Mouse (Mus musculus) heart, adult 11 months (tissue): ENCODE data around the gene Hspb7.

ENCODE experiments used
- DNase-seq: peaks from one replicate; pipeline ENCODE4 v3.0.0; 2022

The Hspb7 gene

DNA sequence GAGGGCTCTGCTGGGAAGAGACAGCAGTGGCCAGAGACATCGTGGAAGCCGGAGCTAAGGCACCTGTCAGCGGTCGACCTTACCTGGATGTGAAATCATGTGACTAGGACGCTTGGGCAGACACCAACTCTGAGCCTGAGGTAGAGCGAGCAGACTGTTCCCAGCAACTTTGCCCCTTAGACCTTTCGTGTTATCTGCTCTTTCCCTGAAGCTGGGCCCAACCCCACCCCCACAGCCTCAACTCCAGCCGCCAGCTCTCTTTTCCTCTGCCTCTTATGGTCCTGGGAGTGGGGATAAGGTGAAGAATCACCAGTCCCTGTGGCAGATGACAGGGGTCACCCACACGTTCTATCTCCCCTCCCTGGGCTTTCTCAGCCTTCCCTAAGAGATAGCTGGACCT, 307 bp downstream of the Hspb7 start:
- DNase-seq, result peak; percentile 95

DNA sequence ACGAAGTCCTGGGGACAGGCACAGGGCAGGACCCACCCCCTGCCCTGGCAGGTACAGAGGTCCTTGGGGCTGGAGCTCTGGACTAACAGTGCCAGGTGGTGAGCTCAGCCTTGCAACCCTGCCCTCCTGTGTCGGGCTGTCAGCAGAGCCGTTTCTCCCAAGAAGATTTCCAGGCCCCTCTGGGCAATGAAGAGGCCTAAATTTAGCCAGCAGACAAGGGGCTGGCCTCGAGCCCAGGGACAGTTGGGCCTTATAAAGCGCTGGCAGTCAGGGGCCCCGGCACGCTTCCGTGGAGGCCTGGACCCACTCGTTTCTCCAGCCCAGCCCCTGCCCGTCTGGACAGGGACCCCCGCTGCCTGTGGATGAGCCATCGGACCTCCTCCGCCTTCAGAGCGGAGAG, 844 bp downstream of the Hspb7 start:
- peak; percentile 99 for DNase-seq

DNA sequence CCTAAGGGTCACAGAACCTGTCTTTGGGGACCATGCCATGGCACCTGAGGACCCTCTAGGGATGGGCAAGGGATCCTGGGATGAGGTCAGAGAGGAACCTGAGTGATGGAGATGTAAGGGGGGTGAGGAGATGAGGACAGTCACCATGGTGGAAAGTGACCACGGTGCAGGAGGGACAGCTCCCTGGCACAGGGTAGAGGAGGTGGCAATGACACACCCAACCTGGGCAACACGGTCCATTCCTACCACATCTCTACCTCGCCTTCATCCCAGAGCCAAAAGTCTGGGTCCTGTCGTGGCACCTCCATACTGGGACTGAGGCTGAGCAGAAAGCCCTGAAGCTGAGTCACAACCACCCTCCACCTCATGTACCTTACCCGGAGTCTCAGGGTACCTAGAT, 2.3 kb downstream of the Hspb7 start:
- DNase-seq, result peak; percentile 94

DNA sequence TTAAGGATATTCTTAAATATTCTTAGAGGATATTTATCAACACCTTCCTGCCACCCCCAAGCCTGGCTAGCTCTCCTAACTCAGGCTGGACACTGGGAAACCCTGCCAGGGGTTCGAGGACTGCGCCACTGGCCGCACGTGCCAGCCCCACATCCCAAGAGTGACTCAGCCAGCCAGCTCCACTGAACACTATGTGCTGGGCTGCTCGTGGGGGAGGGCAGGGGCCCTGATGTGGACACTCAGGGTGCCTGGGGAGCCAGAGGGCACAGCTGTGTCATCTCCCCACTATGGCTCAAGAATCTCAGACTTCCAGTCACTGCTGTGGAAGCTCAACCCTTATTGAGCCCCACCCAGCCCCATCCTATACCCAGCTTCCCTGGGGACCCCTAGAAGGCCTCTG, 2.7 kb downstream of the Hspb7 start:
- DNase-seq, result peak; percentile 97

DNA sequence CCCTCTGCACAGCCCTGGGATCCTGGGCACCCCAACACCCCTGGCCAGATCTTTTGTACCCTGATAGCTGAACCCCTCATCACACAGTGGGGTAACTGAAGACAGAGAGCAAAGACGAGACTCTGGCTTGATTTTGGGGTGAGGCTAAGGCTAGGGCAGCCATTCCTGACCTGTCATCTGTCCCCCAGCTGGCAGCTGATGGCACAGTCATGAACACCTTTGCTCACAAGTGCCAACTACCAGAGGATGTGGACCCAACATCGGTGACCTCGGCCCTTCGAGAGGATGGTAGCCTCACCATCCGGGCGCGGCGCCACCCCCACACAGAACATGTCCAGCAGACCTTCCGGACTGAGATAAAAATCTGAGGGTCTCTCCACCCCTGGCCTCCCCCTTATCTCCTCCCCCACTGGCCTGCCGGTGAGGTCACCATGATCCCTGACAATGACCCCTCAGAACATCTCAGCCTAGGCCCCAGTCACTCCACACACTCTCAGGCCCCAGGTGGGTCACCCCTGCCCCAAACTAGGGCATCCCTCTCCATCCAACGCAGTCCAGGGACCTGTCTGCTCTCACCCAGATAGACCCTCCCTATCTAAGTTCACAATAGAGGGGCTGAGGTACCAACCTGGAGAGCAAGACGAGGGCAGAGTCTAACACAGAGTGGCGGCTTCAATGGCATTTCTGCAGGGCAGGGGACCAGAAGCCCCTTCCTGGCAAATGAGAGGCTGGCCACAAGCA, 3.3 kb downstream of the Hspb7 start:
- peak; percentile 94 for DNase-seq

DNA sequence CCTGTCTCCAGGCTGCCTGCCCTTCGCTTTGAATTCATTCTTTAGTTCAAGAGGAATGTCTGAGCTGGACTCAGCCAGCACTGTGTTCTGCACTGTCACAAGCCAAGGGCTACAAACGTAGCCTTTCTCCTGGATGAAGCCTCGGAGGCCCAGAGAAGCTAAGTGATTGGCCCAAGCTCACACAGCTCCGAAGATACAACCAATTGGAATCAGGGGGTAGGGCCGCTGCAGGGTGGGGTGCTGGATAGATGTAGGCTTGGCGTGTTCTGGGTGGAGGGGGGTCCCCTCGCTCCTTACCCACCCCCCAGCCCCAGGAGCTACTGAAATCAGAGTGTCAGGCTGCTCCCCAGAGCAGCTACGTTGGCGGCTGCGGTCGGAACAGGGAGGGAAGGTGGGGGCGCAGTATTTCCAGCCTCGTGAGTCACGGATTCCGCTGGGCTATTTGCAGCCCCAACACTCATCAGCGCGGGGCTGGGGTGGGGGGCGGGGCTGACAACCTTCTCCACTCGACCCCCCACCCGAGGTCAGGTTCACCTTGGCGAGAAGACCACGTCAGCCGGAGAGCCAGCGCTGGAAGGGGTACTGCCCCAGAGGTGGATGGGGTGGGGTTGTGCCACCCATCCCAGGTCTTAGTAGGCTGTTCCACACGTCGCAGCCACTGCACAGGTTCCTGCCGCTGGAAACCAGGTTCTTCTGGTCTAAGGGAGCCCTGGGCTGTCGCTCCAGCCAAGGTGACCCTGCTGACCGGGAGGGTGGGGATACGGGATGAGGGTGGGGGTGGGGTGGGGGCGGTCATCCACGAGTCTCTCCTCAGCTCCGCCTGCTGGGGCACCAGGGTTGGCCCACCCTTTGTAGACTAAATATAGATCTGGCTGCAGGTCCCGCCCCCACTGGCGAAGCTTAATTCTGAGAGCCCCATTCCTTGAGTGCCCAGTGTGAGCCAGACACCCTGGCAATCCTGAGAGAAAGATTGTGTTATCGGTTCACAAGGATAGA, 5.2 kb downstream of the Hspb7 start:
- DNase-seq, result peak; percentile 99

DNA sequence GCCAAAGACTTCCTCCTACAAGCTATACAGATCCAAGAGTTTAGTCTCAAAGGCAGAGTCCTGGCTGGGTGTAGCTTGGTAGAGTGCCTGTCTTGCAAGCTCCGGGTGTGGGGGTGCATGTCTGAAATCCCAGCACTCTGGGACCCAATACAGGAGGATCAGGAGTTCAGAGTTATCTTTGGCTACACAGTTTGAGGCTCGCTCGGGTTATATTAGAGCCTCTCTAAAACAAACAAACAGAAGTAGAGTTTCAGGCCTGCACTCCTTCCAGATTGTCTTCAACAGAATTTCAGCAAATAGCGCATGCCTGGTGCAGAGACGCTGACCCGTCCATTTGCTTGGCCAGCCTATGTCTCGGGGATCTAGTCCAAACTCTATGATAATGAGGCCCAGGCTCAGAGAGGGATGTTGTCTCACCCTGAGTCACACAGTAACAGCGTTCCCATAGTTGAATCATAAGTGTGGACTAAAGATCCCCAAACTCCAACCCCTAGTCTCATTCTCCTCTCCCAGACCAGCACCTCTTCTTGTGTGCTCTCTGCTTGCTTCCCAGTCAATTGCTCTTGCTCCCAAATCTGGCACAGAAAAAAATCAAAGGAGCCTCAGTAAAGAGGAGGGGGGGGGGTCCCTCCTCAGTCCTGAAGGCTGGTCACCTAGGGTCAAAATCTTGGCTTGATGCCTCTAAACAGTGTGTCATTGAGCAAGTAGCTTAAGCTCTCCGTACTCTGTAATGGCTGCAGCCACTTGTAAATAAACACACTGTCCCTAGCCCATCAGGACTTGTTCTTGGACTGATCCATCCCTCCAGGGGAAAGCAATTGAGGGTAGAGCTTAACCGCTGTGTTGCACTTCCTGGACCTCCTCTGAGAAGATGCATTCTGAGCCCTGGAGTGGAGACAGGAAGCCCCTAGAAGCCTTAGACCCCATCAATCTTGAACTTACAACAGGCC, 6.5 kb downstream of the Hspb7 start:
- peak; percentile 93 for DNase-seq

DNA sequence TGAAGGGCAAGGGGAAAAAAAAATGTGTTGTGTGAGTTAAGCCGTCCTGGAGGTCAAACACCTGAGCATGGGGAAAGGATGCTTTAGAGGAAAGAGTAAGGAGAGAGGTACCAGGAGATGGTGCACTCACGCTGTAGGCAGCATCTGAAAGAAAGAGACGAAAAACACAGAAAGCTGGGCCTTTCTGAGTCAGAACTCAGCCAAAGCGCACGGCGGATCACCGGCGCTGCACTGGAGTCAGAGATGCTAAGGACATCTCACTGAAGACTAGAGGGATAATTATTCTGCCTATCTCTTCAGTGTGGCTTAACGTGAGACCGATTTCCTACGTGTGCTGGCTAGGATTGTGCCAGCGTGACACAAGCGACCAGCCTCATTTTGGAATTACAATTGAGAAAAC, 7.3 kb downstream of the Hspb7 start:
- DNase-seq, result no peak

DNA sequence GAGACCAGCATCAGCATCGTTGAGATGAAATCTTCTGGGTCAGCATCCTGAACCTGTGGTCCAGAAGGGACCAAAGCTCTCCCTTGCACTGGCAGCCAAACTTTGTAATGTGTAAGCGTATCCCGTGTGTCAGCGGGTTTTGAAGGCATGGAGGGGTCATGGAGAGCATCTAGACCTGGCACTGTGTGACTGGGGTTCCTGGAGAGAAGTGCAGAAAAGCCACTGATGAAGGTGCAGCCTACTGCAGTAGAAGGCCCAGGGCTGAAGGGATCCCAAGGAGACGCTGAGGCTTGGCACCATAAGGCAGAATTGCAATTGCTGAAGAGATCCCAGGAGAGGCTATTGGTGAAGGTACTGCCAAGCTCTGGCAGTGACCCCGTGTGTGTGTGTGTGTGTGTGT, 8.8 kb downstream of the Hspb7 start:
- peak; percentile 90 for DNase-seq

DNA sequence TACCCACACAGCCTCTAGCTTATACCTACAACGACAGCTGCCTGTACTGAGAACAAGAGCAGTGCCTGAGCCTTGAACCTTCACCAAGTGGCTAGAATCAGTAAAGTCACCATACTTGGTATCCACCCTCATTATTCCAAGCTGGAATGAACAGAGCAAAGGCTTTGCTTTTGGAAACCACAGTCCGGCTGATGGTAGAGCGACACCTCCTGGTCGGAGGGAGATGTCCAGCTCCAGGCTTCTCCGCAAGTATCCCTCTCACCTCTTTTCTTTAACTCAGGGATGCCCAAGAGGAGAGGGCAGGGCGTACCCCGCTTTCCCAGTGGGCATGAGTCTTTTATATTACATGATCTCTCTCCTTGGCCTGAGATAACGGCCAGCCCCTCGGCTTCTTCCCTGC, 9.3 kb downstream of the Hspb7 start:
- DNase-seq, result no peak

DNA sequence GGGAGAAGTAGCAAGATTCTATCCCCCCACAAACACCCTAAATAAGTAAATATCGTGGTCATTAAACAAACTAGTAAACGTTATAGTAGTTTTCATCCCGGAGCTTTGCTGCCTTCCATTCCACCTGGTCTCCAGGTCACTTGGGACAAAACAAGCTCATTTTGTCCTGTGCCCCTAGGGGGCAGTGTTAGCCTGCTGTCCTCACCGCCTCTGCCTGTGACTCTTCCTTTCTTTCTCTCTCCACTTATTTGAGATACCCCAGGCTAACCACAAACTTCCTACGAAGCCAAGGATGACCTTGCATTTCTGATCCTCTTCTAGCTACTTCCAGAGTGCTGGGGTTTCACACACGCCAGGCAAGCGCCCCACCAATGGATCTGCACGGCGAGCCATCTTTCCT, 10.4 kb downstream of the Hspb7 start:
- peak; percentile 94 for DNase-seq

DNA sequence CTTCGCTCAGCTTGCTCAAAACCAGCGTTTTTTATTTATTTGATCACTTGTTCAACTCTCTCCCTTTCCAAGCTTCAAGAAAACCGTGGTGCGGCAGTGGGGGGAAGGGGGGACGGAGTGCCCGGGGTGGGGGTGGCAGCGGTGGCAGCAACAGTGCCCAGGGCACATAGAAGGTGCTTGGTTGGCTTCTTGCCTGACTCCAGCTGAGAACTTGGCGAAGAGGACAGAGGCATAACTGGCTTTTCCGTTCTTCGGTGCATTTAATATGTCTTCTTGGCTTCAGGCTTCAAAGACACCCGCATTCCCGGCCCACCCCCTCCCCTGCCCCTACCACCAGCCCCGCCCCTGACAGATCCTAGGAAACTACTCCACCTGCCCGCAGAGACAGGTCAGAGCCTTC, 12.1 kb downstream of the Hspb7 start:
- no peak for DNase-seq

DNA sequence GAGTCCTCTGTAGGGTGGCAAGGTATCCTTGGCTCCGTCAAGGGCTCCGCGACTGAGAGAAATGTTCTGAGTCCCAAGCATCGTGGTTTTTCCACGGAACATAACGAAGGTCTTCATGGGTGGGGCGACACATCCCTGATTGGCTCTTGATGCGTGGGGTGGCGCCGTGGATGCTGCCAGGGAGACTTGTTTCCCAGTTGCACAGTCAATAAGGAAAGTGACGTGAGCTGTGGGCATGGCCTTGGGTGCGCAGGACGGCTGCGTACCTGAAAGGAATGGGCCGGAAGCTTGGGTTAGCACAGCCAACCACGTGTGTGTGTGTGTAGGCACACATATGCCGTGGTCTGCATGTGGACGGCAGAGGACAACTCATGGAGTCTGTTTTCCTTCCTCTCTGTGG, 12.6 kb downstream of the Hspb7 start:
- DNase-seq, result no peak

DNA sequence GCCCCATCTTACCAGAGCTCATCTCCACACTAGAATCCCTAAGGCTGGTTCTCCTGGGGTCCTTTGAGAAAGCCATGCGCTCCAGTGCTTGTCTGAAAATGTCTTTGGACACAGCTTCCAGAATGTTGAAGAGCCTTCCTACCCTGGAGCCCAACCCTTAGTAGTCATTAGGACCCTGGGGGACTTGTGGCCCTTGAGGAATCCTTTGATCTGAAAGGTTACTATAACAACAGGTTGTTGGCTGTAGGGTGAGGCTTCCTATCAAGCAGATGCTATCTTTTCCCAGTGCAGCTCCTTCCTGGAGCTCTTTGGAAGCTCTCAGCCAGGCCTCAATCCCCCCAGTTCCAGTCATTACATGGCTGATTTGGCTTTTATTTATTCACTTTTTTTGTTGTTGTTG, 15.4 kb downstream of the Hspb7 start, which contains the start of gene Srarp:
Gene Srarp (minus strand): TSS at position 132 of the 400 bp plus-strand sequence.
- DNase-seq, result peak; percentile 95

DNA sequence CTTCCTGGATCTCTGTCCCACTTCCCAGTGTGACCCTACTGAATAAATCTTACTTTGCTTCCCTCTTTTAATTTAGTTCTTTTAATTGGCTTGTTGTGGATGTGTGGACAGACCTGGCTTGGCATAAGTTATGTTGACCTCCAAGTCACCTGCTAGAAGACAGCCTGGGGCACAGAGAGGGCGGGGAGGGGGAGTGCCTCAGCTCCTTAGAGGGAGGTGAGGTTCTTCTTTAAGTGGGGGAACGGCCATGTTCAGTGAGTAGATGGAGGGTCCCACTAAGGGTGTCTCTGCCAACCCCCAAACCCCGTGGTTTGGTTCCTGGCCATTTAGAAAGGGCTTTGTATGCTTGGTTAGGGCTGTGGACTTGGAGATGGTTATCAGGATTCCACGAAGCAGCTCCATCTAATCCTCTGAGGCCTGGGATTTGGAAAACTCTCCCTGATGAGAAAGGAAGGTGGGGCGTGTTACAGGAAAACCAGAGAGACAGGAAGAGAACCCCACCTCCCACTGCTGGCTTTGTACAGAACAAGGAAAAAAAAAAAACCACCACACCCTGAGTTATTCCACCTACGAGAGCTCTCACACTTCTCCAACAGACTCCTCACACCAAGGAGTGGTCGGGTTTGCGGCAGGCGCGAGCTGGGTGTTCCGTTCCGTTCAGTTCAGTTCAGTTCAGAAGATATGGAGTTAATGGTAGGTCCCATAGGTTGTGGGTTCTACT, 18.7 kb downstream of the Hspb7 start:
- DNase-seq, result peak; percentile 97

DNA sequence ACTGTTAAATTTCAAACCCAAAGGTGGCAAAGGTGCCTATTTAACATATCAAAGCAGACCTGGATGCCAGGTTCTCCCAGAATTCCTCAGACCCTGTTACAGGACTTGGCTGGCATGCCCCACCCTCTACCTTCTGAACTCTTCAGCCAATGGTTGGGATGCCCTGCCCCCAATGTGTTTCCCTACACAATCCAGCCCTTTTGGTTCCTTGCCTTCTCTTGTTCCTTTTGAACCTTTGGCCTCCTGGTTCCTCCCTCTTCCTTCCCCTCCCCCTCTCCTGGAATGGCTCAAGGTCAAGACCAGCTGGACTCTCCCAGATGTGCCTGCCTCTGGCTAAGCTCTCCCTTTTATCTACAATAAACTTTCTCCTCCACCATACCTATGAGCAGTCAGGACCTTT, 20.3 kb downstream of the Hspb7 start:
- DNase-seq, result peak; percentile 90

DNA sequence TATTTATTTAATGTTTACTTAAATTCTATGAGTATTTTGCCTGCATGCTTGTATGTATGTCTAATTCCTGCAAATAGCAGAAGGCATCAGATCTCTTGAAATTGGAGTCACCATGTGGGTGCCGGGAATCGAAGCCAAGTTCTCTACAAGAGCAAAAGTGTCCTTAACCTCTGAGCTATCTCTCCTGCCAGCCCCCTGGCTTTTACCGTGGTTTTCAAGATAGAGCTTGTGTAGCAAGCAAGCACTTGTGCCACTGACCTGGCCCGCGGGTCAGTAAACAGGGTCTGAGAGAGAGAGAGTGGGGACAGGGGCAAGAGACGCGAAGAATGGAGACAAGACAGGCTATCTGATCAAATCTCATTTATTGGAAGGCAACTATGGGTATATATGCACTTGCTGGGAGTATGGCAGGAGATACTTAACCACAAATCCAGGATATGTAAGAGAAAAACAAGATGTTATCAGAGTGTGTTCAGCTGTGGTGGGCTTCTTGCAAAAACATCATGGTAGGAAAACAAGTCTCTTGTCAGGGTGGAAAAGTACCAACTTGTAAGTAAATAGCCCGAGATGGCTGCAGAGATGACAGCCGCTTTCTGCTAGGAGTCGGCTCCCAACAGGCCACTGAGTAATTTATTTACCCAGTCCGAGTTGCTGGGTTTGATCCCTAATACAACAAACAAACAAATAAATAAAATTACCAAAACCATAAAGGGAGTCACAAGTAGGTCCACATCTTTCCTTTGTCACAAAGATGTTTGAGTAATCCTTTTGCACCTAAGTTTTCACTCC, 23.3 kb downstream of the Hspb7 start:
- peak; percentile 86 for DNase-seq

DNA sequence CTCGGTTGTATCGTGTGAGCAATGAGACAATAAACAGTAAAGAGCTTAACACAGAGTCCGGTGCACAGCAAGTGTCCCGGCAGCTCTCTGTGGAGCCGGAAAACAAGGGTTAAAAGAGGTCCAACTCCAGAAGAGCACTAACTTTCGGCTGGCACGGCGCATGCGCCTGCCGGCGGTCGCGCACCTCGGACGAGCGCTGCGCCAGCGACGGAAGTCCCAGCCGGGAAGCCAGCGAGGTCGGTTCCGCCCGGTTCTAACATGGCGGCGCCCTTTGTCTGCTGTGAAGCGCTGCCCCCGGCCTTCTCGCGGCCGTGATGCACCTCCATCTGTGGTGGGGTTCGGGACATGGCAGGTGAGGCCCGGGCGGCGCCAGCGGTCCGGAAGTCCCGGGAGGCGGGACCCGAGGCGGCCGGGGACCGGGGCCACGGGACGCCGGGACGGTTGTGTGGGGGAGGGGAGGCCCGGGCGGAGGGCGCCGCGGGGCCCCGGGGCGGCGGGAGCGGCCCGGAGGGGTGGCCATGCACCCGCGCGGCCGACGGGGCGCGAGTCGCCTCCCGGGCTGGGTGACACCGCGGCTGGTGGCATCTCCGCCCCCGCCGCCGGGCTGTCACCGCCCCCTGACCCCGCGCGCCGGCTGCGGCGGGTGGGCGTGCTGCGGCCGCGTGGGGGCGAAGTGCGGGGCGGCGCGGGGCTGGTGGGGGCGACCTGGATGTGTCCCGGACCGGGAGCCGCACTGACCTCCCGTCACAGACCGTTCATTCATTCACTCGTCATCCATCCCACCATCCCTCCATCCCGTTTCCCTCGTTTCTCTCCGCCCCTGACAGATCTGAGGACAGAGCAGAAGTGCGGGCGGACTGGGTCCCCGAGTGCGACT, 24.1 kb downstream of the Hspb7 start, which contains the start of gene Zbtb17:
Gene Zbtb17 (plus strand): TSS at position 204 of the 877 bp plus-strand sequence.
- peak; percentile 98 for DNase-seq

DNA sequence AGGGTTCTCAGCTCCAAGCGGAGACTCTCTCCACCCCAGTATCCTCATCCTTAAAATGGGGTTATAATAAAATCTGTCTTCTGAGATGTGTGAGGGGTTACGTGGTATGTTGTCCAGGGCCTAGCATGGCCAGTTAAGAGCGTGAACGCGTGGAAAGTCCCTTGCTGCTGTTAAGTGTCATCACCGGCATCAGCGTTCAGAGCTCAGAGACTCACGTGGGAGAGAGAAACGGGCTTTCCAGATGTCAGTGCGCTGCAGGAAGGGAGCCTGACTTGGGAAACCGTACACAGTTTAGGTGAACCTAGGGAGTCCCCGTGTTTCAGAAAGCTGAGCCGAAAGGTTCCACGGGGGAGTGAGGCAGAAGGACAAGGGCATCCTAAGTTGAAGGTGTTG, 24.7 kb downstream of the Hspb7 start:
- DNase-seq, result peak; percentile 89

DNA sequence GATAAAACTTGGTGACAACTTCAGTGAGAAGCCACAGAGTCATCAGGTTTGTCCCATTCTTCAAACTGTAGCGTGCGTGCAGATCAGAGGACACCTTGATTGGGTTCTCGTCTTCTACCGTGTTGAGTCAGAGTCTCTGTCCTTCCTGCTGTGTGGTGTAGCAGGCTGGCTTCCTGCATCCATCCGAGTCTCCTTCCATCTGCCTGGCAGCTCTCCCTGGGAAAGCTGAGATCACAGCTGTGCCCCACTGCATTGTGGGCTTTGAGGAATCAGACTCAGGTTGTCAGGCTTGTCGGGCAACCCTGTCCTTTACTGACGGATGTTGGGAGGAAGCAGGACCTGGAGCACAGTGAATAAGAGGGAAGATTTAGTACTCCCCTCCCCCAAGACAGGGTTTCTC, 25.6 kb downstream of the Hspb7 start:
- no peak for DNase-seq
